Mouse (Mus musculus) E14TG2a.4 (cell line): ENCODE data around the gene Pcdh9.

Experiments used
- CTCF ChIP-seq: conservative IDR thresholded peaks from 2 replicates; pipeline ENCODE4 v1.5.1; 2014; ENCODE audit warnings: low read length
- NANOG ChIP-seq: IDR thresholded peaks from 2 replicates; pipeline ENCODE4 v1.6.1; 2014; ENCODE audit warnings: borderline replicate concordance, low read length, mixed read lengths
- POU5F1 ChIP-seq: IDR thresholded peaks from 2 replicates; pipeline ENCODE4 v1.6.1; 2014; ENCODE audit warnings: low read length, borderline replicate concordance

GRCm38 (mm10) chr14:93889839-93890518, 500 bp downstream of the Pcdh9 start:
- no peak for TF ChIP-seq CTCF
- no peak for TF ChIP-seq POU5F1
- TF ChIP-seq NANOG = no peak
